17 mouse cellular contexts compared by ENCODE assay signal in the genomic region with DNA sequence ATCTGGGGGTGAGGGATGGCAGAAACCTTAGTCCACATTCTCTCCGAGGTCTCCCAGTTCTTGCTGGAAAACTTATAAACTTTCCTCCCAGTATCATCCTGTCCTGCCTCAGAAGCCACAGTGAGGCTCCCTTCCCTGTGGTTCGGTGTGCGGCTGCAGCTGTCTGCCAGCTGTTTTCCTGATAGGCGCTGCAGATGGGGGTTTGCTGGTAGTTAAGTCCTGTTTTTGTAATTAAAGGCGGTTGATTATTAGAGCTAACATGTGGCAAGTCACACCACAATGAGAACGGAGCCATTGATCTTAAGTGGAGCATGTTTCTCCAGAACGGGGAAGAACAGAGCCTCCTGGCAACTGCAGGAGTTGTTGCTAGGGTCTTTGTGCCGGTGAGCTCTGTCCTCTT.
DNase-seq lines count a peak whose midpoint lies in the region; ATAC-seq lines count a peak whose summit lies in the region.
"Had no signal": no experiment of that assay in that cellular context is flagged by ENCODE, and none has a peak within 500 bp of the region (broad histone marks: within the 10 kb centered on the region; RNA-seq: fewer than 3 reads in every experiment).

No protein-coding gene starts in this region.

- H3K4me1 ChIP-seq in kidney, embryonic 14.5 days (ENCODE audit: control insufficient read depth, insufficient read depth, low read length), result no peaks in the 10 kb centered on the region
- H3K4me1 ChIP-seq in neural tube, embryonic 11.5 days (ENCODE audit: control insufficient read depth, insufficient read depth, low read length), result peaks cover 5% of the 10 kb centered on the region; the same call in 1 of the 2 replicates
- H3K4me1 ChIP-seq: heart, embryonic 15.5 days had no signal

- H3K27ac ChIP-seq in kidney, embryonic 14.5 days (ENCODE audit: low read depth, low read length), result no peak overlapping the region
- no peak overlapping the region for H3K27ac ChIP-seq in neural tube, embryonic 11.5 days (ENCODE audit: low read depth, low read length)
- H3K27ac ChIP-seq: heart, embryonic 15.5 days; hindbrain, embryonic 15.5 days; kidney, embryonic 15.5 days; macrophage had no signal

- no peak overlapping the region for H3K9ac ChIP-seq in kidney, embryonic 14.5 days (ENCODE audit: low read depth, low read length)
- no peak overlapping the region for H3K9ac ChIP-seq in neural tube, embryonic 11.5 days (ENCODE audit: low read length)
- H3K9ac ChIP-seq: heart, embryonic 15.5 days; hindbrain, embryonic 15.5 days; kidney, embryonic 15.5 days had no signal

- no peaks in the 10 kb centered on the region for H3K9me3 ChIP-seq in kidney, embryonic 14.5 days (ENCODE audit: control insufficient read depth, low read length)
- H3K9me3 ChIP-seq in neural tube, embryonic 11.5 days (ENCODE audit: control insufficient read depth, low read length), result no peaks in the 10 kb centered on the region
- H3K9me3 ChIP-seq: heart, embryonic 15.5 days; hindbrain, embryonic 15.5 days; kidney, embryonic 15.5 days had no signal

- 25% methylated on average over 8 of the region's 8 CpGs for WGBS in kidney, embryonic 14.5 days
- WGBS in neural tube, embryonic 11.5 days, result 35% methylated on average over 8 of the region's 8 CpGs

- no peaks in the 10 kb centered on the region; the same call in 1 of the 2 replicates for H3K36me3 ChIP-seq in kidney, embryonic 14.5 days (ENCODE audit: control insufficient read depth, insufficient read depth, low read length)
- H3K36me3 ChIP-seq in neural tube, embryonic 11.5 days (ENCODE audit: control insufficient read depth, insufficient read depth, low read length), result no peaks in the 10 kb centered on the region
- H3K36me3 ChIP-seq: heart, embryonic 15.5 days; hindbrain, embryonic 15.5 days had no signal

- no peak overlapping the region for H3K4me3 ChIP-seq in kidney, embryonic 14.5 days (ENCODE audit: low read length)
- H3K4me3 ChIP-seq in neural tube, embryonic 11.5 days (ENCODE audit: low read depth, low read length), result no peak overlapping the region
- H3K4me3 ChIP-seq: heart, embryonic 15.5 days; hindbrain, embryonic 15.5 days; kidney, embryonic 15.5 days had no signal

- H3K27me3 ChIP-seq in kidney, embryonic 14.5 days (ENCODE audit: control insufficient read depth, insufficient read depth, low read length), result no peaks in the 10 kb centered on the region
- H3K27me3 ChIP-seq in neural tube, embryonic 11.5 days (ENCODE audit: control insufficient read depth, insufficient read depth, low read length), result no peaks in the 10 kb centered on the region
- H3K27me3 ChIP-seq: heart, embryonic 15.5 days; hindbrain, embryonic 15.5 days; kidney, embryonic 15.5 days had no signal

- DNase-seq in embryo, embryonic 10 days (ENCODE audit: low spot score), result peak; percentile 48
- DNase-seq in embryo, embryonic 9.5 days (ENCODE audit: extremely low spot score), result no peak
- no peak for DNase-seq in kidney, adult 11 months
- DNase-seq in forelimb bud, embryonic 11.5 days (ENCODE audit: low read depth, low spot score), result peak; percentile 75
- peak; percentile 36 for DNase-seq in neural tube, embryonic 11.5 days (ENCODE audit: low spot score)
- no peak for DNase-seq in adrenal gland, postnatal 14 days
- DNase-seq in gastrocnemius, postnatal 10 days, result no peak
- DNase-seq: cerebellum, postnatal 14 days; heart, adult 18-20 months; liver; lung, adult 18-20 months had no signal

- ATAC-seq in kidney, embryonic 14.5 days (ENCODE audit: low FRiP score, low TSS enrichment), result 0 out of 2 replicates have a peak, but pooled peaks have one; percentile 28
- ATAC-seq in neural tube, embryonic 11.5 days (ENCODE audit: insufficient read depth, low FRiP score, low TSS enrichment), result no peak
- ATAC-seq: activated CD4-positive, CD25-positive, alpha-beta regulatory T cell, adult 4 months had no signal

- H3K4me2 ChIP-seq in kidney, embryonic 14.5 days (replicated peaks; ENCODE audit: low read depth, low read length), result no peak overlapping the region
- H3K4me2 ChIP-seq in neural tube, embryonic 11.5 days (ENCODE audit: low read depth), result no peak overlapping the region
- H3K4me2 ChIP-seq: heart, embryonic 15.5 days; hindbrain, embryonic 15.5 days; kidney, embryonic 15.5 days had no signal

Comparison
In these comparisons a context has a peak if more than half of its experiments do, and no peak if none do; other contexts are left out.
1. DNase-seq: peak in embryo, embryonic 10 days (single experiment), forelimb bud, embryonic 11.5 days (single experiment) and neural tube, embryonic 11.5 days (single experiment); none in embryo, embryonic 9.5 days (single experiment), kidney, adult 11 months (single experiment), adrenal gland, postnatal 14 days (single experiment) and gastrocnemius, postnatal 10 days (single experiment).